Mouse (Mus musculus) ovary, postnatal 14 days (tissue): ENCODE measurements around the gene Tcp10c.
"Not testable (repeated sequence)": the region's sequence is repeated elsewhere in the genome, so short reads cannot be mapped to it uniquely, and the experiment has no call there.

Experiments used
- DNase-seq: peaks from one replicate; pipeline ENCODE4 v3.0.0; 2022; ENCODE audit warnings: low spot score

Tcp10c gene

GRCm38 (mm10) chr17:13354521-13354920 lies at the start of gene Tcp10c:
Gene Tcp10c, plus strand, starts transcription at chr17:13354572.
- not testable (repeated sequence) for DNase-seq

DNA sequence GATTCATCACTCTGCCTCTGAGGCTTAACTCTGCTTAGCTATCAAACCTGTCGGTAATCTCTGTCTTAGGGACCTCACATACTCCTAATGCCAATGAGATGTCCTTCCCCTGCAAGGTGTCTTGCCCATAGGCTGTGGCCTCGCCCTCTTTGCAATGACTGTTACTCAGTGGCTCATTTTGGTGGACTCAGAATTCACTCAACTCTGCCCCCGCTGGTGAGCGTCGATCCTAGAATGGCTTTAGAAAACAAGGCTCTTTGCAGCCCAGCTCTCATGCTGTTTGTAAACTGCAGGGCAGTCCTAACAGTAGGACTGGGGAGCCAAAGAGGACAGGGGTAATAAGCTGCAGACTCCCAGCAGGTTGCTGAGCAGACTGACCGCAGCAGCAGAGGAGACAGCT lies 46.5 kb upstream of the Tcp10c start:
- DNase-seq = not testable (repeated sequence)

DNA sequence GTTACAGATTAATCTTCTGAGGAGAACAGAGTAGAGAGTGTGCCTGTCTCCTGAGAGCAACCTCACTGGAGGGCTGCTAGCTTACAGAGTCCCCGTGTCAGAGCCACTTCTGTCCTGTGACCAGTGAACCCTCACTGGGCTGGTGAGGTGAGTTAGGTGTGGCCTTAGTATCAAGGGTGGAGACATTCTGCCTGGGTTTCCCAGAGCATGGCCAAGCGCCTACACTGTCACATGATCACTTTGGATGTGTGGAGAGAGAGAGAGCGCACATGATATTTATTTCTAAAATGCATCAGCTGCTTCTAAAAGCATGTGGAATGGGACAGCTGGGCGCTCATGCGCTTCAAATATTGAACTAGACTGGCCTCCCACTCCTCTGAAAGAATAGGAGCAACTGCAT lies 46.0 kb upstream of the Tcp10c start:
- not testable (repeated sequence) for DNase-seq

- not testable (repeated sequence) for DNase-seq
Measured at GRCm38 (mm10) chr17:13308746-13309145, 45.6 kb upstream of the Tcp10c start.

- not testable (repeated sequence) for DNase-seq
Measured at GRCm38 (mm10) chr17:13309182-13309631, 45.2 kb upstream of the Tcp10c start.

GRCm38 (mm10) chr17:13329967-13330366 lies 24.4 kb upstream of the Tcp10c start:
- DNase-seq = not testable (repeated sequence)

GRCm38 (mm10) chr17:13331179-13331578 lies 23.2 kb upstream of the Tcp10c start:
- DNase-seq = not testable (repeated sequence)

DNA sequence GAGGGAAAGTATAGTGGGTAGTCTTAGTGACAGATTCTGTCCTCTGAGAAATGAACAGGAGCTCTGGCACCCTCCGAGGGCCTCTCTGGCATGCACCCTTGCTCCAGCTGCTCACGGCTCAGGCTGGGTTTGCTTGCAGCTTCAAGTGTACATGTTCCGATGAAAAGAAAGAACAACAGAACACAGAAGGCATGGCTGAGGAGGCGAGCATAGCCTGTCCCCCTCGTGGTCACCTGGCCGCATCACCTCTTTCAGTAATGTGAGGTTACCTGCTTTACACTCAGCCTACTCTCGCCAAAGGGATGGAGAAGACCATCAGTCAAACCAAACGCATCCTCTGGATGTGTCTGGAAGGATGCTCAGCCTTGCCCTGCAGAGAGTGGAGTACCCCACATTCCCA lies 21.9 kb upstream of the Tcp10c start:
- DNase-seq = not testable (repeated sequence)

DNA sequence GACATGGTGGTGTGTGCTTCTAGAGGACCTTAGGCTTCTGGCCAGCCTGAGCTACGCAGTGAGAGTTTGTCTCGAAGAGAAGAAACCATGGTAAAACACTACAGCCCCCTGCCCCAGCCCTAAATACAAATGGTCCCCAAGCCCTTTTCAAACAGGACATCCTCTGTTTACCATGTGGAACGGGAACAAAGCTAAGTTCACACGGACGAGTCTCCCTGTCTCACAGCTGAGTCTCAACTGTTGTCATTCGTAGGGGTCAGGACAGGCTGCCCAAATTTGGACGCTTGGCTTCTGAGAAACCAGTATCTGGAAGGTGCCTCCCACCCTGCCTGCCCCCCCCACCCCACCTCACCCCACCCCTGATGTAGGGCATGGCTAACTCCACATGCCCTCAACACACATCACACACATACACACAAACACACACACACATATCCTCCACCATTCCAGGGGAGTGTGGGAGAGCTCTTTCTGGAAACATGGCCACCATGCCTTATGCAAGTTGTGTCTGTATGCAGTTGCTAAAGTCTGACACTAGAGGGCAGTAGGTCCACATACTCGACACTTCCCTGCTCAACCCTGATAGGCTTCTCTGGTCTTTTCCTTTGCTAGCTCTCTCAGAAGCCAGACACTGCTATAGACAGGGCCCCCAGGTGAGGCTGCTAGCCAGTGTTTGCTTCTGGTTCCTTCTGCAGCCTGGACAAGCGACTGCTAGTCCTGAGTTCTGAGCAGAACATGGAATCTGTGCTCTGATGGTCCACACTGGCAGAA lies 17.2 kb upstream of the Tcp10c start:
- DNase-seq = peak; percentile 22

GRCm38 (mm10) chr17:13337931-13338330 lies 16.4 kb upstream of the Tcp10c start:
- not testable (repeated sequence) for DNase-seq

DNA sequence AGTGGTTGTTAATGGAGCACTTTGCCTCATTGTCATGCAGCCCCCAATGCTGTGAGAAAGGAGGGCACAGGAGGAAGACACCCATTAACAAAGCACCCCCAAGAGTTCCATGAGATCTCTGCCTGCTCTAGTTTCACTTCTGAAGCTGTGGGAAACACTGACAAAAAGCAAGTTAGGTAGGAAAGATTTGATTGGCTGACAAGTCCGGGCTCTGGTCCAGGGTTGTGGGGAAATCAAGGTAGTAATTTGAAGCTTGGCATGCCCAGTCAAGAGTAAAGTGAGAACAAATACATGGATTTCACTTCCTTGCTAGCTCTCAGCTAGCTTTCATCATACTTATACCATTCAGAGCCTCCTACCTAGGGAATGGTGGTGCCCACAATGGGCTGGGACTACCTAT lies 14.3 kb upstream of the Tcp10c start:
- DNase-seq = not testable (repeated sequence)

DNA sequence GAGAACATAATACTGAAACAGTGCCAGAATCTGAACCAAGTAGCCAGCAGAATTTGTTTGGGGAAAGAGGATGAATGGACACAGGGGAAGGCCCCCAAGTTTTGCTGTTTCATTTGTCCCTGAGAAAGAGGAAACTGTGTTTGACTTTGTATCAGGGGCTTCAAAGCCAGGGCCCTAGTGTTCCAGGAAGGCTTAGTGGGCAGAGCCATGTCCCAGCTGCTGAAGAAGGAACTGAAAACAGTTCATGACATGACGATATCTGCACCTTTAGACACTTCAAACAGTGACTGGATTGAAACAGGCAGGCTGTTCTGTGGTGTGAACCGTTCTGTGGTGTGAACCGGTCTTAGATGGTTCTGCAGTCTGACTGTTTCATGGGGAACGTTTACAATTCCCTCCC lies 8.4 kb upstream of the Tcp10c start:
- not testable (repeated sequence) for DNase-seq

DNA sequence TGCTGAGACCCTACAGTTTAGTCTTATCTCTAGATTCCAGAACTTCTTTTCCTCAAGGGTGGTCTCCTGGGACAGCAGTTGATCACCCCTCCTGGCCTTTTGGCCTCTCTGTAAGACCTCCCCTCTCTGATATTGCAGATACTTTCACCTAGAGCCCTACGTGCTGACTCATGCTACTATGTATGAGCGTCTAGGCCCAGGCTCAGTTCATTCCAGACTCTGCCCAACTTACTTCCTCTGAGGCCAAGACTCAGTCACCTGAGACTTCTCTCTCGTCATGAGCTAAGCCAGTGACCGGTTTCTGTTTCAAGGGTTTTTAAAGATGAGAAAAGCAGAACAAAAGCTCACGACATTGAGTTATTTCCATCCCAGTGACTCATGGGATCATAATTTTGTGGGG lies 4.8 kb upstream of the Tcp10c start:
- not testable (repeated sequence) for DNase-seq

GRCm38 (mm10) chr17:13353249-13353648 lies 1.1 kb upstream of the Tcp10c start:
- DNase-seq = not testable (repeated sequence)

GRCm38 (mm10) chr17:13362489-13362888 lies 8.1 kb downstream of the Tcp10c start:
- not testable (repeated sequence) for DNase-seq

DNA sequence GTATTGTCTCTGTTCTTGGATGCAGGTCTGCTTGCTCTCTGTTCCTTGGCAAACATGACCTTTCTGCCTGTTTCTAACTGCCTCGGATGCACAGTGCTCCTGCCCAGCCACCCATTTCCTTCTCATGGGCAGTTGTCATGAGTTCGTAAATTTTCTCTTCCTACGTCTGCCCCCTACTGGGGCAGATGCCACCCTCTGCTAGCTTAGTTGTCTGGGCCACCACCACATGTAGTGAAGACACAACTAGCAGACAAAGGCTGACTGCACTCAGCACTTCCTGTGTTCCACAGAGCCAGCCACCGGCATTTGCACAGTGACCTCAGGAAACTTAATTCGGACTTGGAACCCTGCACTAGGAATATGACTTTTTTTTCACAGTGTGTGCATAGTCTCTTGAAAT lies 9.4 kb downstream of the Tcp10c start:
- not testable (repeated sequence) for DNase-seq

- not testable (repeated sequence) for DNase-seq
Measured at GRCm38 (mm10) chr17:13364196-13364595, 9.8 kb downstream of the Tcp10c start.

- not testable (repeated sequence) for DNase-seq
Measured at GRCm38 (mm10) chr17:13367181-13367580, 12.8 kb downstream of the Tcp10c start.

DNA sequence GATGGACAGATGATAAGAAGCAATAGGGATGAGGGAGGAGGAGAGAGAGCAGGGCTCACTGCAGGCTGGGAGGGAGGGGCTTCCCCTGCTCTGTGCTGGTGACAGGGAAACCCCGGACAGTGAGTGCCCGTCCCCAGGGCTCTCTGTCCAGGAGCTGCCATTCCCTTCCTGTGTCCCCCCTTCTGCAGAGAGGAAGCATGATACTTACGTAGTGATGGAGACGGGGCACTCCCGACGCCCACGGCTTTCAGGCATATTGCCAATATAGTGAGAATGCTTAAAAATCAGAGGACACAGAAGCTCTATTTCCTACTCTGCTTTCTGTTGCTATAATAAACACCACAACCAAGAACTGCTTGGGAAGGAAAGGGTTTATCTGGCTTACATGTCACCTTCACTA lies 14.3 kb downstream of the Tcp10c start:
- DNase-seq = not testable (repeated sequence)

DNA sequence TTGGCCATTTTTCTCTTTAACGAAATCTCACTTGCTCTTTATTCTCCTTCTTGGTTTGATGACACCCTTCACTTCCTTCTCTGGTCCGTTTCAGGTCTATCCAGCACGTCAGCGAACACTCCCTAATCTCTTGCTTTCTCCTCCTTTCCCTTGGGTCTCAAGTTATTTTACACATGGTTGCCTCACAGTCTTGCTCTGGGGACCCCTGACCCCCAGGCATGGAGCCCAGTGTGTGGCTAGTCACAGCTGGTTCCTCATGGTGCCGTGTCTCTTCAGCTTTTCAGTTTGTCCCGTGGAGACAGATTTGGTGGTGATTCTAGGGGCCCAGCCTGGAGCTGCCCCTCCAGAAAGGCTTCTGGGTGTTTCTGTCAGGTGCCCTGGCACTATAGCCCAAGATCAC lies 16.4 kb downstream of the Tcp10c start:
- DNase-seq = not testable (repeated sequence)

DNA sequence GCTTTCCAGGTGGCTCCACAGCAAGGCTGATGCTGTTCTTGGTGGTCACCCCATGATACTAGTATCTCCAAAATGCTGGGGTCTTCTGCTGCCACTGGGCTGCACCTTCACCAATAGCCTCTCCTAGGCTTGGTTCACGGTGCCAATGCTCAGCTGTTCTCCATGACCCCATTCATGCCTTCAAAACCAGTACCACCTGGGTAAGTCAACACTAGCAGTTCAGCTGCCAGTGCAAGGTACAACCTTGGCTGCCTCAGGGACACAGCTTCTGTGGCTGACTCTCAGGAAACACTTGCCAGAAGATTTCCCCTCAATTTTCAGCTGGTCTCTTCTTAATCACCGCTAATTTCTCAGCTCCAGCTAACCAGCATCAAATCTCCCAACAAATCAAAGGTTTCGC lies 24.0 kb downstream of the Tcp10c start:
- not testable (repeated sequence) for DNase-seq

DNA sequence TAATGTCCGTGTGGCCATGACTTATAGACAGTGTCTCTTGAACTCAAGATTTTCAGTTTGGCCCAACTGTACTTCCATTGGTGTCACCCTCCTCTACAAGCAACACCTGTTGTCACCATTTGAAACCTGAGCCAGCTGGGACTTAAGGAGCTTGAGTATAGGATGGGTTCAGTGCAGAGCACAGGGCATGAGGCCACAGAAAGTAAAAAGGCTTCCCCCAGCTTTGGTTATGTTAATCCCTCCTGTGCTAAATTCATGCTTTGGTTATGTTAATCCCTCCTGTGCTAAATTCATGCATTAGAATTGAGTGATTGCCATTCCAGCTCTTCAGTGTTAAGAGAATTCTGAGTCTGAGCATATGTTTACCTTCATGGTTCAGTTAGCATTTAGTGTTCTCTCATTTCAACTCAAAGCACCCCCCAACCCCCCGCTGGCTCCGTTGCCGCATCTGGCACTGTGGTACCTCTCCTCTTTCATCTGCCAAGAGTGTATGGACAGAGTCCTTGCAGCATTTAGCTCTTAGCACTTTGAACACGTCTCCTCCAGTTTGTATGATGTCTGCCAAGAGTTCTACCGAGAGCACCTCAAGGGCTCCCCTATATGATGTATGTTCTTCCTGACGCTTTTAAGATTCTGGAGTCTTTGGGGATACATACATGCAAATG lies 25.7 kb downstream of the Tcp10c start:
- not testable (repeated sequence) for DNase-seq

DNA sequence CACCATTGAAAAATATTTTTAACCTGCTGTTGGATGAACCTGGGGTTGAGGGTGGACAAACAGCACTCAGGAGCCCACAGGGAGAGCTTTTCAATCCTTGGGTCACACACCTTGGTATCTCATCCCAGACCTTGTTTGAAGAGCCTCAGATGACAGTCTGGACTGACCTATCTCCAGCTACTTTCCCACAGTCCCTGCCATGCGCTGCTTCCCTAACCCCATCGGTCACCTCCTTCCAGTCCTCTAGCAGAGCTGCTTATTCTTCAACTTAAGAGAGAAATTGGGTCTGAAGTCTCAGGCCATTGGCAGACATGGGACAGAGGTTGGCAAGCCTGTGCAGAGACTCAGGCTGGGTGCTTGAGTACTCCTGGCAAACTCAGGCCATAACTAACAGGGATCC lies 26.9 kb downstream of the Tcp10c start:
- DNase-seq = not testable (repeated sequence)
